Mouse (Mus musculus) heart, postnatal 0 days (tissue): ENCODE results near the gene Cdkal1. TPM values are rescaled to one million over a fixed set of nuclear protein-coding genes. Genes with fewer than 3 reads are reported as not detected.

Experiments
- ATAC-seq: fragments of 200-750 bp; cut with Nextera tagmentation; 2 replicates; pipeline ENCODE4 v1.8.0; 2017; ENCODE audit warnings: low read depth, moderate number of reproducible peaks, moderate library complexity; ENCODE audit not compliant: insufficient read depth
- DNase-seq: peaks from one replicate; pipeline ENCODE4 v3.0.0-alpha.2; 2016; ENCODE audit warnings: low spot score
- H3K27ac ChIP-seq: fragments of 300-500 bp; sonication (generic); 2 replicates; pipeline ENCODE4 v1.5.1; 2014; ENCODE audit warnings: low read depth, mild to moderate bottlenecking
- H3K27me3 ChIP-seq: fragments of 300-500 bp; sonication (generic); 2 replicates; pipeline ENCODE4 v1.6.1; 2014; ENCODE audit warnings: low read length, mixed read lengths; ENCODE audit not compliant: control insufficient read depth, insufficient read depth
- H3K36me3 ChIP-seq: fragments of 300-500 bp; sonication (generic); replicated peaks from 2 replicates; pipeline ENCODE4 v1.6.1; 2014; ENCODE audit warnings: low read length, mixed read lengths; ENCODE audit not compliant: control insufficient read depth, insufficient read depth
- H3K4me1 ChIP-seq: fragments of 300-500 bp; sonication (generic); 2 replicates; pipeline ENCODE4 v1.6.1; 2014; ENCODE audit warnings: antibody characterized with exemption; ENCODE audit not compliant: control insufficient read depth, insufficient read depth
- H3K4me2 ChIP-seq: fragments of 300-500 bp; sonication (generic); 2 replicates; pipeline ENCODE4 v1.6.1; 2014; ENCODE audit warnings: low read depth, mild to moderate bottlenecking, low read length, moderate library complexity
- H3K4me3 ChIP-seq: fragments of 300-500 bp; sonication (generic); 2 replicates; pipeline ENCODE4 v1.5.1; 2014; ENCODE audit warnings: low read depth, low read length
- H3K9ac ChIP-seq: fragments of 300-500 bp; sonication (generic); replicated peaks from 2 replicates; pipeline ENCODE4 v1.6.1; 2014; ENCODE audit warnings: low read depth, low read length, mixed read lengths
- H3K9me3 ChIP-seq: fragments of 300-500 bp; sonication (generic); replicated peaks from 2 replicates; pipeline ENCODE4 v1.6.1; 2016; ENCODE audit warnings: low read length; ENCODE audit not compliant: control insufficient read depth
- CTCF ChIP-seq: IDR thresholded peaks from 2 replicates; pipeline ENCODE4 v1.5.1; 2016; ENCODE audit warnings: antibody characterized with exemption, control low read depth, low read depth
- EP300 ChIP-seq: IDR thresholded peaks from 2 replicates; pipeline ENCODE4 v1.6.1; 2016; ENCODE audit warnings: antibody characterized with exemption, low read depth
- WGBS: fragments of 180-500 bp; shearing (Covaris S2); extraction: QIAGEN DNeasy Blood & Tissue Kit; methylation state at CpG from one replicate; pipeline ENCODE4 v1.1.7; 2014; 5-methylcytosine and 5-hydroxymethylcytosine counted together
- polyA plus RNA-seq: library from polyadenylated mRNA; unstranded; fragments of >200 nt; fragmentation: Nextera tagmentation; extraction: Ambion mirVana; gene quantifications from 2 replicates; pipeline ENCODE4 v1.2.1, GENCODE M21; 2015
- total RNA-seq: library from RNA; depleted of rRNA; stranded (reverse); fragments of >200 nt; gene quantifications from 2 replicates; pipeline ENCODE4 v1.2.3, GENCODE M21; 2014; ENCODE audit warnings: low replicate concordance

Gene Cdkal1
- total and polyA plus RNA-seq, 2 experiments from 2014 or later, result 9.6 to 17.6 TPM

GRCm38 (mm10) chr13:29476421-29476820, 379.1 kb downstream of the Cdkal1 start:
- no peaks in the 10 kb centered on the region for H3K27me3 ChIP-seq
- H3K9ac ChIP-seq, result no peak overlapping the region
- TF ChIP-seq CTCF (no peak), EP300 (no peak)
- H3K9me3 ChIP-seq, result no peaks in the 10 kb centered on the region
- peak overlapping the region; percentile 32 for H3K27ac ChIP-seq
- peak; percentile 43 for DNase-seq
- peak; percentile 62; the same call in 1 of the 2 replicates for ATAC-seq
- H3K36me3 ChIP-seq, result 0 out of 2 replicates have a peak, but pooled peaks cover 4% of the 10 kb centered on the region
- H3K4me3 ChIP-seq, result no peak overlapping the region
- WGBS, result 37% methylated on average over 4 of the region's 4 CpGs
- H3K4me1 ChIP-seq, result peaks cover 11% of the 10 kb centered on the region; the same call in 1 of the 2 replicates
- H3K4me2 ChIP-seq, result no peak overlapping the region

- WGBS, result 87% methylated on average over 9 of the region's 9 CpGs
- no peak for ATAC-seq
Measured at GRCm38 (mm10) chr13:29474301-29474700, 381.2 kb downstream of the Cdkal1 start.

GRCm38 (mm10) chr13:29473779-29474178, 381.7 kb downstream of the Cdkal1 start:
- no peak for ATAC-seq
- WGBS, result 91% methylated on average over 1 of the region's 1 CpGs
- no peak overlapping the region for H3K27ac ChIP-seq
- H3K36me3 ChIP-seq, result 0 out of 2 replicates have a peak, but pooled peaks cover 4% of the 10 kb centered on the region
- no peak overlapping the region for H3K4me3 ChIP-seq
- H3K9me3 ChIP-seq, result no peaks in the 10 kb centered on the region
- H3K9ac ChIP-seq, result no peak overlapping the region
- no peak for TF ChIP-seq EP300
- H3K4me2 ChIP-seq, result no peak overlapping the region
- no peak for DNase-seq
- no peaks in the 10 kb centered on the region for H3K27me3 ChIP-seq
- peaks cover 11% of the 10 kb centered on the region; the same call in 1 of the 2 replicates for H3K4me1 ChIP-seq

More at GRCm38 (mm10) chr13:29474301-29474700, 381.2 kb downstream of the Cdkal1 start:
- no peak overlapping the region for H3K4me3 ChIP-seq
- H3K9me3 ChIP-seq, result no peaks in the 10 kb centered on the region
- H3K27ac ChIP-seq, result no peak overlapping the region
- H3K27me3 ChIP-seq, result no peaks in the 10 kb centered on the region
- peaks cover 11% of the 10 kb centered on the region; the same call in 1 of the 2 replicates for H3K4me1 ChIP-seq
- no peak overlapping the region for H3K4me2 ChIP-seq
- TF ChIP-seq EP300 (no peak), CTCF (no peak)
- H3K36me3 ChIP-seq, result 0 out of 2 replicates have a peak, but pooled peaks cover 4% of the 10 kb centered on the region
- H3K9ac ChIP-seq, result no peak overlapping the region
- no peak for DNase-seq

GRCm38 (mm10) chr13:29462271-29462670, 393.2 kb downstream of the Cdkal1 start:
- no peak for ATAC-seq
- Histone ChIP-seq H3K4me1 (peaks cover 5% of the 10 kb centered on the region; the same call in 1 of the 2 replicates), H3K36me3 (0 out of 2 replicates have a peak, but pooled peaks cover 3% of the 10 kb centered on the region), H3K9ac (no peak overlapping the region), H3K9me3 (no peaks in the 10 kb centered on the region), H3K4me3 (no peak overlapping the region), H3K27me3 (no peaks in the 10 kb centered on the region), H3K27ac (no peak overlapping the region), H3K4me2 (no peak overlapping the region)
- 74% methylated on average over 6 of the region's 6 CpGs for WGBS
- no peak for DNase-seq
- TF ChIP-seq EP300 (no peak), CTCF (no peak)

- Histone ChIP-seq H3K4me2 (no peak overlapping the region), H3K4me1 (peaks cover 5% of the 10 kb centered on the region; the same call in 1 of the 2 replicates), H3K27me3 (no peaks in the 10 kb centered on the region), H3K9me3 (no peaks in the 10 kb centered on the region), H3K4me3 (no peak overlapping the region), H3K9ac (no peak overlapping the region), H3K27ac (no peak overlapping the region), H3K36me3 (no peaks in the 10 kb centered on the region)
- TF ChIP-seq CTCF, result no peak
- TF ChIP-seq EP300, result no peak
- no peak for ATAC-seq
- 72% methylated on average over 5 of the region's 5 CpGs for WGBS
- no peak for DNase-seq
Measured at GRCm38 (mm10) chr13:29460741-29461140, 394.7 kb downstream of the Cdkal1 start.

GRCm38 (mm10) chr13:29458385-29458784, 397.1 kb downstream of the Cdkal1 start:
- H3K9me3 ChIP-seq, result no peaks in the 10 kb centered on the region
- TF ChIP-seq EP300 (no peak), CTCF (no peak)
- H3K36me3 ChIP-seq, result no peaks in the 10 kb centered on the region
- H3K9ac ChIP-seq, result no peak overlapping the region
- H3K4me2 ChIP-seq, result no peak overlapping the region
- no peak for ATAC-seq
- no peak overlapping the region for H3K27ac ChIP-seq
- peaks cover 5% of the 10 kb centered on the region; the same call in 1 of the 2 replicates for H3K4me1 ChIP-seq
- H3K27me3 ChIP-seq, result no peaks in the 10 kb centered on the region
- DNase-seq, result no peak
- WGBS, result 35% methylated on average over 1 of the region's 1 CpGs
- no peak overlapping the region for H3K4me3 ChIP-seq
